Mouse (Mus musculus) limb, embryonic 12.5 days (tissue): ENCODE results near the gene Rai1. TPM values are rescaled to one million over a fixed set of nuclear protein-coding genes. Genes with fewer than 3 reads are reported as not detected.

Source experiments
- ATAC-seq: fragments of 200-750 bp; cut with Nextera tagmentation; 2 replicates; pipeline ENCODE4 v1.8.0; 2017; ENCODE audit warnings: low read depth, moderate TSS enrichment; ENCODE audit not compliant: insufficient number of reproducible peaks, insufficient read depth, low FRiP score, low TSS enrichment
- H3K27ac ChIP-seq: fragments of 300-500 bp; sonication (generic); 2 replicates; pipeline ENCODE4 v1.5.1; 2016; ENCODE audit warnings: mild to moderate bottlenecking, moderate library complexity
- H3K27me3 ChIP-seq: fragments of 300-500 bp; sonication (generic); 2 replicates; pipeline ENCODE4 v1.6.1; 2016; ENCODE audit warnings: mild to moderate bottlenecking, moderate library complexity
- H3K36me3 ChIP-seq: fragments of 300-500 bp; sonication (generic); 2 replicates; pipeline ENCODE4 v1.6.1; 2016; ENCODE audit warnings: mild to moderate bottlenecking, moderate library complexity
- H3K4me1 ChIP-seq: fragments of 300-500 bp; sonication (generic); replicated peaks from 2 replicates; pipeline ENCODE4 v1.6.1; 2016
- H3K4me2 ChIP-seq: fragments of 300-500 bp; sonication (generic); 2 replicates; pipeline ENCODE4 v1.6.1; 2016; ENCODE audit warnings: mild to moderate bottlenecking, moderate library complexity
- H3K4me3 ChIP-seq: fragments of 300-500 bp; sonication (generic); replicated peaks from 2 replicates; pipeline ENCODE4 v1.5.1; 2016; ENCODE audit warnings: mild to moderate bottlenecking
- H3K9ac ChIP-seq: fragments of 300-500 bp; sonication (generic); replicated peaks from 2 replicates; pipeline ENCODE4 v1.6.1; 2016; ENCODE audit warnings: mild to moderate bottlenecking, moderate library complexity
- H3K9me3 ChIP-seq: fragments of 300-500 bp; sonication (generic); 2 replicates; pipeline ENCODE4 v1.6.1; 2016; ENCODE audit warnings: mild to moderate bottlenecking, moderate library complexity
- WGBS: fragments of 180-500 bp; shearing (Covaris S2); methylation state at CpG from one replicate; pipeline ENCODE4 v1.1.7; 2016; 5-methylcytosine and 5-hydroxymethylcytosine counted together
- polyA plus RNA-seq: library from polyadenylated mRNA; unstranded; fragments of >200 nt; fragmentation: Nextera tagmentation; extraction: Ambion mirVana; gene quantifications from 2 replicates; pipeline ENCODE4 v1.2.1, GENCODE M21; 2016

The Rai1 gene
- polyA plus RNA-seq, 1 experiment from 2014 or later = 36.2 TPM

DNA sequence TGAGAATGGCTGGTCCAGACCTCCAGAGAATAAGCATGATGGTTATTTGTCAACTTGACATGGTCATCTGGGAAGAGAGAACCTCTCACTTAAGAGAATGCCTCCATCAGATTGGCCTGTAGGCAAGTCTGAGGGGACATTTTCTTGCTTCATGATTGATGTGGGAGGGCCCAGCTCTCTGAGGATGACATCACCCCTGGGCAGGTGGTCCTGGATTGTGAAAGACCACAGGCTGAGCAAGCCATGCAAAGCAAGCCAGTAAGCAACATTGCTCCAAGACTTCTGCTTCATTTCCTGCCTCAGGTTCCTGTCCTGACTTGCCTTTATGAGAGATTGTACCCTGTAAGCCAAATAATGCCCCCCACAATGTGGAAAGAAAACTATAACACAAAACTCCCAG, 31.7 kb upstream of the Rai1 start:
- Histone ChIP-seq H3K4me3 (no peak overlapping the region), H3K9me3 (no peaks in the 10 kb centered on the region), H3K9ac (no peak overlapping the region), H3K36me3 (no peaks in the 10 kb centered on the region), H3K27ac (no peak overlapping the region), H3K27me3 (peaks cover 6% of the 10 kb centered on the region; the same call in 1 of the 2 replicates), H3K4me2 (no peak overlapping the region), H3K4me1 (no peaks in the 10 kb centered on the region)
- no peak for ATAC-seq

DNA sequence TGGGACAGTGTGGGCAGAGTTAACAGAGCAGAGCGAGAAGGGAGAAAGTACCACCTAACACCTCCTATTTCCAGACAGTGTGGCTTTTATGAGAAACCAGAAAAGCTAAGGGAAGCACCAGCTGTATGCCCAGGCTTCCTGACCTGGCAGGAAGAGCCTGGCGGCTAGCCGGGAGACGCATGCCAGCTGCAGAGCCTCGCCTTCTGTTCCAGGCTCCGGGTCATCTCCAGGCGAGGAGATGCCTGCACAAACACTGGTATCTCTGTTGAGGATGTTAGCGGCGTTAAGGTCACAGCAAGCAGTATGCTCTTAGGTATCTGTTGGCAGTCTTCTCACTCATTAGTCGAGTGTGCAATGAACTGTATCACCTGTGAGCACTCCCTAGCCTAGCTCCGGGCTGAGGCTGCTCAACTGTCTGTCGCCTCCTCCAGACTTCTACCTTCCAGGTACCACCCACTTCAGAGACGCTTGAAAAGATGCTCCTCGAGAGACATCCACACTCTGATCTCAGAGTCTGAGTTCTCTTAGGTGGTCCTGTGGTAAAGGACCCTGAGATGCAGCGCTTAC, 30.8 kb upstream of the Rai1 start:
- Histone ChIP-seq H3K9me3 (no peaks in the 10 kb centered on the region), H3K9ac (no peak overlapping the region), H3K27ac (no peak overlapping the region), H3K36me3 (no peaks in the 10 kb centered on the region), H3K4me1 (no peaks in the 10 kb centered on the region), H3K4me2 (no peak overlapping the region), H3K4me3 (no peak overlapping the region), H3K27me3 (peaks cover 3% of the 10 kb centered on the region; the same call in 1 of the 2 replicates)
- no peak for ATAC-seq
- 73% methylated on average over 15 of the region's 15 CpGs for WGBS

DNA sequence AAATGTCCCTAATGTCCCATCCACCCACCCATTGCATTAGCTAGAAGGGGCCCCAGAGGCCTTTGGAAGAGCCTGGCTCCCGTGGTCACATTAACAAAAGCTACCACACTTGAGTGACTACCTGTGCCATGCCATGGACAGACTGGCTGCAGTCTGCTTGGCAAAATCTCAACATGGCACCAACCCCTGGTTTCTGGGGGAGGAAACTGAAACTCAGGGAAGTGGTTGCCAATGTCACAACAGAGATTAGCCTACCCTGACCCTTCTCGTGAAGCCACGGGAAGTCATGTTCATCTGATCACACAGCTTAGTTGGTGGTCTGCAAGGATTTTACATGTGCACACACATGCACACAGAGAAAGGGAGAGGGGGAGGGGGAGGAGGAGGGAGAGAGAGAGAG, 28.6 kb upstream of the Rai1 start:
- ATAC-seq = no peak
- H3K36me3 ChIP-seq = no peaks in the 10 kb centered on the region
- H3K9ac ChIP-seq = no peak overlapping the region
- peaks cover 3% of the 10 kb centered on the region; the same call in 1 of the 2 replicates for H3K27me3 ChIP-seq
- no peaks in the 10 kb centered on the region for H3K9me3 ChIP-seq
- no peak overlapping the region for H3K4me2 ChIP-seq
- no peaks in the 10 kb centered on the region for H3K4me1 ChIP-seq
- no peak overlapping the region for H3K4me3 ChIP-seq
- 94% methylated on average over 3 of the region's 3 CpGs for WGBS
- H3K27ac ChIP-seq = no peak overlapping the region

DNA sequence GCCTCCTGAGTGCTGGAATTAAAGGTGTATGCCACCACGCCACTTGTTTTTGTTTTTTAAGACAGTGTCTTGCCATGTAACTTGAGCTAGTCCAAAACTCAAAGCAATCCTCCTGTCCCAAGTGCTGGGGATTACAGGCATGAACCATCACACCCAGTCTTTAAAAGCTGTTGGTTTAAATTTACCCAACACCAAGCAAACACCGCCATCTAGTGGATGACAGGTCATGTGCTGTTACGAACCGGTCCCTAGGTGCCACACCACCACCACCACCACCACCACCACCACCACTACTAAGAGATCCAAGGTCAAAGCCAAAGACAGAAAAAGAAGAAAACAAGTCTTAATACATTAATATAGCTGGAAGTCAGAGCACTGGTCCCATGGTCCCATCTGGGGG, 28.0 kb upstream of the Rai1 start:
- no peaks in the 10 kb centered on the region for H3K9me3 ChIP-seq
- WGBS = 14% methylated on average over 4 of the region's 4 CpGs
- no peak for ATAC-seq
- H3K36me3 ChIP-seq = no peaks in the 10 kb centered on the region
- no peak overlapping the region for H3K4me2 ChIP-seq
- H3K9ac ChIP-seq = no peak overlapping the region
- no peak overlapping the region for H3K4me3 ChIP-seq
- H3K4me1 ChIP-seq = no peaks in the 10 kb centered on the region
- peaks cover 3% of the 10 kb centered on the region; the same call in 1 of the 2 replicates for H3K27me3 ChIP-seq
- no peak overlapping the region for H3K27ac ChIP-seq

DNA sequence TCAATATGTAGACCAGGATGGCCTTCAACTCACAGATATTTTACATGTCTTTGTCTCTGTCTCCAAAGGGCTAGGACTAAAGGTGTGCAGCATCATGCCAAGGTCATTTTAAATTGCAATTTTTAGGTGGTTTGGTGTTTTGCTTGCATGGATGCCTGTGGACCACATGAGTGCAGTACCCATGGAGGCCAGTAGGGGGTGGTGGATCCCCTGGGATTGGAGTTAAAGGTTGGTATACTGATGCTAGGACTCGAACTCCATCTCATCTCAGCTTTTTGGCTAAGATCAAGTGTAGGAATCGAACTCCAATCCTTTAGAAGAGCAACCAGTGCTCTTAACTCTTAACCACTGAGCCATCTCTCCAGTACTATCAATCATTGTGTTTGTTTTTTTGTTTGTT, 20.2 kb upstream of the Rai1 start:
- Histone ChIP-seq H3K36me3 (no peaks in the 10 kb centered on the region), H3K4me2 (no peak overlapping the region), H3K9me3 (no peaks in the 10 kb centered on the region), H3K4me3 (no peak overlapping the region), H3K9ac (no peak overlapping the region), H3K27me3 (no peaks in the 10 kb centered on the region), H3K27ac (no peak overlapping the region), H3K4me1 (no peaks in the 10 kb centered on the region)
- 52% methylated on average over 2 of the region's 2 CpGs for WGBS
- ATAC-seq = no peak

DNA sequence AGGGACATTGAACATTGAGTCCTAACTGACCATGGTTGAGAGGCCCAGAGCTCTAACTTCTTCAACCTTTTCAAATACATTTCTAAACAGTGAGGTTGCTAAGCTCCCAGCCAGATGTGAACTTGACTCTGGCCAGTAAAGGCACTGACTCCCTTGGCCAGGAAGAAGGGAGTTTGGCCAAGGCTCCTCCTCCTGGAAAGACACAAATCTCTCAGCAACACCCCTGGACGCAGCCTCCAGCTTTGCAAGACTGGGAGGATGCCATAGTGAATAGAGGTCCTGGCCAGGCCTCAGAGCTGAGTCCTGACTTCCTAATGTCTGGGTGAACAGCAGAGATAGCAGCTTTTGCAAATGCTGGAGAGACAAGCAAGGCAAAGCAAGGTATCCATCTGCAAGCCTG, 18.1 kb upstream of the Rai1 start:
- Histone ChIP-seq H3K9ac (no peak overlapping the region), H3K4me2 (no peak overlapping the region), H3K27ac (no peak overlapping the region), H3K27me3 (no peaks in the 10 kb centered on the region), H3K36me3 (no peaks in the 10 kb centered on the region), H3K4me1 (no peaks in the 10 kb centered on the region), H3K9me3 (no peaks in the 10 kb centered on the region), H3K4me3 (no peak overlapping the region)
- 62% methylated on average over 1 of the region's 1 CpGs for WGBS
- ATAC-seq = no peak

DNA sequence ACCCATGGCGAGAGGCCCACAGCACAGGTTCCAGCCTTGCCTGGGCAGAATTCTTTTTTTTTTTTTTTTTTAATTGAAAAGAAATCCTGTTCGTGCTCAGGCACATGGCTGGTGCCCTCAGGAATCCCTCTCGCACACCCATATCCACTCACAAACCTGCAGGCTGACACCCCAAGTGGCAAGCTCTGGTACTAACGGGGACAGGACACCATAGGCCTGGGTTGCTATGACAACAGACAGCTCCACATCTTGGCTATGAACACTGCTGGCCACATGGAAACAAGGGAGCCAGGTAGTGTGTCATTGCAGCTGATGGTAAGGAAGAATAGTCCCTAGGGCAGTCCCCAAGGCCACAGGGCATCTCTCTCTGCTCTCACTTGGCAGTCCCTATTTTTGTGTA, 15.9 kb upstream of the Rai1 start:
- 37% methylated on average over 4 of the region's 4 CpGs for WGBS
- H3K27me3 ChIP-seq = no peaks in the 10 kb centered on the region
- no peaks in the 10 kb centered on the region for H3K9me3 ChIP-seq
- H3K4me1 ChIP-seq = peaks cover 8% of the 10 kb centered on the region
- H3K4me3 ChIP-seq = no peak overlapping the region
- H3K36me3 ChIP-seq = no peaks in the 10 kb centered on the region
- H3K27ac ChIP-seq = no peak overlapping the region
- ATAC-seq = no peak
- no peak overlapping the region for H3K9ac ChIP-seq
- H3K4me2 ChIP-seq = no peak overlapping the region

DNA sequence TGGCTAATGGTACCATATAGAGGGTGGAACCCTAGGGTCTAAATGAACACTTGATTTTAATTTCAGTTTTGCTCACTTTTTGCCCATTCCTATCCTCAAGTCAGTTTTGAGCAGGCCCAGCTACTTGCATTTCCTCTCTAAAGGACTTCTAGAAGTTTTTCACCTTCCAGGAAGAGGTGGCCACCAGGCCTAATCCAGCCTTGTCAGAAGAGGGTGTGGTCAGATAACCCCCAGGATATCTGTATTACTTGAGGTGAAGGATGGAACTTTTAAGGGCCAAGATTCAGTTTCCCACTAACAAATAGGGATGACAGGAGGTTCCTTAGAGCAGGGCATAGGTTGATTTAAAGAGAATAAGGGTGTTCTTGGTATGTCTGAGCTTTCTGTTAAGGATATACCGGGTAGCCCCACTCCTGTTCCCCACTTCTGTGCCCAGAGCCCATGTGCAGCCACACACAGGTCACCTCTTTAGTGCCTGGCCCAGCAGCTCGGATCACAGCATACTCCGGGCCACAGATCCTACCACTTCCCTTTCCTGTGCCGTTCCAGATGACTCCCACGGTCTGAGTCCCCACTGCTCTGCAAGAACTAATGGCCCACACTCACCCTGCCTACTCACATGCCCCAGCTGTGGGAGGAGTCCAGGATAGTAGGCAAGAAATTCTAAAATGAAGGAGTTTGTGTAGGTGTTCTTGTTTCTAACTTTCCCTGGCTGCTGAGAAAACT, 14.0 kb upstream of the Rai1 start:
- Histone ChIP-seq H3K4me1 (peaks cover 20% of the 10 kb centered on the region), H3K27me3 (no peaks in the 10 kb centered on the region), H3K9ac (no peak overlapping the region), H3K36me3 (no peaks in the 10 kb centered on the region), H3K4me3 (no peak overlapping the region), H3K4me2 (no peak overlapping the region), H3K9me3 (no peaks in the 10 kb centered on the region), H3K27ac (no peak overlapping the region)
- 63% methylated on average over 5 of the region's 5 CpGs for WGBS
- ATAC-seq = no peak

DNA sequence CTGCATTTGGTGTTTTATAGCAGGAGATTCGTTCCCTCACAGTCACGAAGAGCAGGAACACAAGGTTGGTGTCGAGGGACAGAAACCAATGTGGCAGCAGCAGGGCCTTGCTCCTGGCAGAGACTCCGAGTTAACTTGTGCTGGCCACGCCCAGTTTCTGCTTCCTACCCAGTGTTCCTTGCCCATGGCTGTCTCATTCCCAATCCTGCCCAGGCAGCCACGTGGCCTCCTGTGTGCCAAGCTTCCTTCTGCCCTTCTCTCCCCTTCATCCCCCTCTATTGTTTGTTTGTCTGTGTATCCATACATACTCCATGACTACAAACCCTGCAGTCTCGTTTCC, 13.4 kb upstream of the Rai1 start:
- Histone ChIP-seq H3K4me3 (no peak overlapping the region), H3K4me2 (no peak overlapping the region), H3K27me3 (no peaks in the 10 kb centered on the region), H3K9me3 (no peaks in the 10 kb centered on the region), H3K36me3 (no peaks in the 10 kb centered on the region), H3K27ac (no peak overlapping the region), H3K9ac (no peak overlapping the region), H3K4me1 (peaks cover 20% of the 10 kb centered on the region)
- ATAC-seq = no peak
- WGBS = 70% methylated on average over 7 of the region's 7 CpGs

DNA sequence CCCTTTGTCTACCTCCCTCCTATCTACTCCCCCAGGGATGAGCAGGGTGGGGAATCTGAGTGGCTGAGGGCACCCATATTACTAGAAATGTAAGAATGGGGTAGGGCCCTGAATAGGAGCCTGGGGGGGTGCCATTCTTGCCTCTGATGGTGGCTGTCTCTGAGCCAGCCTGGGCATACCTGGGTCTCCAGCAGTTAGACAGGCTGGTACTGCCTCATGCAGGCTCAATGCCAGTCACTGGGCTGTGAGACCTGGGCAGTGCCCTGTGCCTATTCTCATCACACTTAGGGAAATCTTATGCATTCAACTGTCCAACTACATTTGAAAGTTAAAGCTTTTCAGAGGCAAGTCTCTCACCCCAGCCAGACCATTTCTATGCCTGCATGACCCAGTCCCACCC, 11.6 kb upstream of the Rai1 start:
- no peak overlapping the region for H3K27ac ChIP-seq
- no peak for ATAC-seq
- peaks cover 20% of the 10 kb centered on the region for H3K4me1 ChIP-seq
- H3K4me3 ChIP-seq = no peak overlapping the region
- no peaks in the 10 kb centered on the region for H3K27me3 ChIP-seq
- no peak overlapping the region for H3K9ac ChIP-seq
- no peaks in the 10 kb centered on the region for H3K9me3 ChIP-seq
- H3K36me3 ChIP-seq = no peaks in the 10 kb centered on the region
- H3K4me2 ChIP-seq = no peak overlapping the region

DNA sequence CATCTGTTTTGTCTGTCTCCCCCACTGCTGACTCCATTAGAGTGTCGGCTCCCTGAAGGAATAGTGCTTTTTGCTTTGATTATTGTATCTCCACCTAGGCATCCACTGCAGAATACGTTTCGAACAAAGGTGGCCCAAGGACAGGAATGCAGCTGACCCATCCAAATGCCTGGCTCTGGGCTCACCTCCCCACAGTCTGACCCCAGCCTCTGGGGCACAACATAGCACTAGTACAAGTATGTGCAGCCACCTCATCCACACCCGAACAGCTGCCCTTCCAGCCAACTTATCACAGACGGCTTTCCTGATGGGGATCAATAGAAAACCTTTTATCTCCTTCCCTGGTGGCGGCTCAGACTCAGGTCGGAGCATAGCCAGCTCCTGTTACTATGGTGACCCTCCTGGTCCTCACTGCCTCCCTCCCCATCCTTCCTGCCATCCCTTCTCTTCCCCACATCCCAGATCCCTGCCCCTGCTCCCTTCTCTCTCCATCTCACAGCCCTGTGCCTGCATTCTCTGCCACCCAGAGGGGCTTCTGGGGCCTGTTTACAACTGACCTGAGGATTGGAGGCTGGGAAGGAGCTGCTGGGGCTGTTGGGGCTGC, 10.7 kb upstream of the Rai1 start:
- no peak overlapping the region for H3K9ac ChIP-seq
- no peaks in the 10 kb centered on the region for H3K27me3 ChIP-seq
- H3K36me3 ChIP-seq = no peaks in the 10 kb centered on the region
- H3K9me3 ChIP-seq = no peaks in the 10 kb centered on the region
- H3K4me3 ChIP-seq = no peak overlapping the region
- no peak overlapping the region for H3K4me2 ChIP-seq
- H3K4me1 ChIP-seq = peaks cover 20% of the 10 kb centered on the region
- no peak for ATAC-seq
- 43% methylated on average over 7 of the region's 7 CpGs for WGBS
- no peak overlapping the region for H3K27ac ChIP-seq
